Mouse (Mus musculus) heart, embryonic 14.5 days (tissue): ENCODE measurements around the gene Msgn1. TPM values are rescaled to one million over a fixed set of nuclear protein-coding genes. Genes with fewer than 3 reads are reported as not detected.

Experiments used
- ATAC-seq: fragments of 200-750 bp; cut with Nextera tagmentation; 2 replicates; pipeline ENCODE4 v1.8.0; 2017; ENCODE audit warnings: low read depth, moderate TSS enrichment; ENCODE audit not compliant: insufficient number of reproducible peaks, insufficient read depth, low FRiP score
- H3K27ac ChIP-seq, 2 experiments: fragments of 200-500 bp in 1 of 2; fragments of 300-500 bp in 1 of 2; sonication (generic) in 1 of 2; replicated peaks in 1 of 2; 2 replicates each; pipeline ENCODE4 v1.5.1; 2012 to 2014; ENCODE audit warnings: low read depth in 2 of 2, low read length in 2 of 2, control low read depth in 1 of 2, mild to moderate bottlenecking in 1 of 2, mixed read lengths in 1 of 2; ENCODE audit not compliant: control insufficient read depth in 1 of 2, insufficient read depth in 1 of 2
- H3K27me3 ChIP-seq: fragments of 300-500 bp; sonication (generic); 2 replicates; pipeline ENCODE4 v1.6.1; 2014; ENCODE audit warnings: mild to moderate bottlenecking, low read length, control low read depth; ENCODE audit not compliant: control insufficient read depth, insufficient read depth
- H3K36me3 ChIP-seq: fragments of 300-500 bp; sonication (generic); 2 replicates; pipeline ENCODE4 v1.6.1; 2014; ENCODE audit warnings: mild to moderate bottlenecking, control low read depth, low read length, mixed read lengths; ENCODE audit not compliant: control insufficient read depth, insufficient read depth
- H3K4me1 ChIP-seq, 2 experiments: fragments of 200-500 bp in 1 of 2; fragments of 300-500 bp in 1 of 2; sonication (generic) in 1 of 2; 2 replicates each; pipeline ENCODE4 v1.6.1; 2012 to 2014; ENCODE audit warnings: low read length in 2 of 2, control low read depth in 1 of 2, mixed read lengths in 1 of 2; ENCODE audit not compliant: control insufficient read depth in 2 of 2, insufficient read depth in 2 of 2
- H3K4me2 ChIP-seq: fragments of 300-500 bp; sonication (generic); 2 replicates; pipeline ENCODE4 v1.6.1; 2014; ENCODE audit warnings: mild to moderate bottlenecking, low read length
- H3K4me3 ChIP-seq, 2 experiments: fragments of 200-500 bp in 1 of 2; fragments of 300-500 bp in 1 of 2; sonication (generic) in 1 of 2; 2 replicates each; pipeline ENCODE4 v1.5.1; 2012 to 2014; ENCODE audit warnings: low read length in 2 of 2, mild to moderate bottlenecking in 2 of 2, control low read depth in 1 of 2, low read depth in 1 of 2, moderate library complexity in 1 of 2; ENCODE audit not compliant: control insufficient read depth in 1 of 2, insufficient read depth in 1 of 2
- H3K9ac ChIP-seq: fragments of 300-500 bp; sonication (generic); 2 replicates; pipeline ENCODE4 v1.6.1; 2014; ENCODE audit warnings: mild to moderate bottlenecking, low read length
- H3K9me3 ChIP-seq: fragments of 300-500 bp; sonication (generic); 2 replicates; pipeline ENCODE4 v1.6.1; 2016; ENCODE audit warnings: low read length, control low read depth; ENCODE audit not compliant: control insufficient read depth
- WGBS: fragments of 180-500 bp; shearing (Covaris S2); extraction: QIAGEN DNeasy Blood & Tissue Kit; methylation state at CpG from one replicate; pipeline ENCODE4 v1.1.7; 2014; 5-methylcytosine and 5-hydroxymethylcytosine counted together
- polyA plus RNA-seq: library from polyadenylated mRNA; unstranded; fragments of >200 nt; fragmentation: Nextera tagmentation; extraction: Ambion mirVana; gene quantifications from 2 replicates; pipeline ENCODE4 v1.2.1, GENCODE M21; 2014

Msgn1 gene
- polyA plus RNA-seq, 1 experiment from 2014 or later = 0.47 TPM

GRCm38 (mm10) chr12:11214776-11215175 lies 6.0 kb upstream of the Msgn1 start:
- Histone ChIP-seq H3K4me2 (no peak overlapping the region), H3K27ac (no peak overlapping the region), H3K4me3 (no peak overlapping the region), H3K36me3 (no peaks in the 10 kb centered on the region), H3K9me3 (no peaks in the 10 kb centered on the region), H3K9ac (no peak overlapping the region), H3K4me1 (no peaks in the 10 kb centered on the region), H3K27me3 (no peaks in the 10 kb centered on the region)
- no peak for ATAC-seq

GRCm38 (mm10) chr12:11212881-11213280 lies 4.1 kb upstream of the Msgn1 start:
- H3K27me3 ChIP-seq = no peaks in the 10 kb centered on the region
- no peak overlapping the region for H3K9ac ChIP-seq
- no peaks in the 10 kb centered on the region for H3K36me3 ChIP-seq
- no peak for ATAC-seq
- peaks cover 6 to 8% of the 10 kb centered on the region in 2 experiments; a peak in 1 of 4 replicates for H3K4me1 ChIP-seq
- H3K4me3 ChIP-seq = no peak overlapping the region
- no peaks in the 10 kb centered on the region for H3K9me3 ChIP-seq
- H3K4me2 ChIP-seq = no peak overlapping the region
- WGBS = 69% methylated on average over 1 of the region's 1 CpGs
- no peak overlapping the region for H3K27ac ChIP-seq

GRCm38 (mm10) chr12:11210361-11210760 lies 1.6 kb upstream of the Msgn1 start:
- H3K4me1 ChIP-seq = peaks cover 6 to 8% of the 10 kb centered on the region in 2 experiments; a peak in 1 of 4 replicates
- no peaks in the 10 kb centered on the region for H3K27me3 ChIP-seq
- no peaks in the 10 kb centered on the region for H3K36me3 ChIP-seq
- no peak overlapping the region for H3K4me3 ChIP-seq
- 75% methylated on average over 3 of the region's 3 CpGs for WGBS
- no peak overlapping the region for H3K4me2 ChIP-seq
- ATAC-seq = no peak
- H3K9ac ChIP-seq = no peak overlapping the region
- no peak overlapping the region for H3K27ac ChIP-seq
- no peaks in the 10 kb centered on the region for H3K9me3 ChIP-seq

GRCm38 (mm10) chr12:11209636-11210035 lies 864 bp upstream of the Msgn1 start:
- H3K9ac ChIP-seq = no peak overlapping the region

DNA sequence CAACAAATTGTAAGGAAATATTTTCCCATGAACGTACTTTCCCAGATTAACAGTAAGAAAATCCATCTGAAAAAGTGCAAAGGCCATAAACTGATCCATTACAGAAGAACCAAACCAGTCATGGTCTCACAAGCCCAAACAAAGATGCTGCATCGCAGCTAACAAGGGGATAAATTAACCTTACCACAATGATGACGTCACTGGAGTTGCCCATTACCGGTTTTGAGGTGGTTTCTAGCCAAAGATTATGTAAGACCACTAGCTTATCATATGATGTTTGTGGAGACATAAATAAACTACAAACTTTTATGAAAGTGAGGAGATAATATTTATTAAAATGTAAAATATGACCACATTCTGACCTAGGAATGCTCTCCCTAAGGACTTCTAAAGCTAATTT lies 2.5 kb downstream of the Msgn1 start:
- Histone ChIP-seq H3K4me2 (no peak overlapping the region), H3K27me3 (no peaks in the 10 kb centered on the region), H3K9ac (no peak overlapping the region), H3K27ac (no peak overlapping the region), H3K36me3 (no peaks in the 10 kb centered on the region), H3K4me3 (no peak overlapping the region), H3K4me1 (peaks cover 20 to 30% of the 10 kb centered on the region in 2 experiments), H3K9me3 (no peaks in the 10 kb centered on the region)
- ATAC-seq = no peak
- 86% methylated on average over 4 of the region's 4 CpGs for WGBS

More at GRCm38 (mm10) chr12:11209636-11210035, 864 bp upstream of the Msgn1 start:
- ATAC-seq = no peak
- Histone ChIP-seq H3K4me2 (no peak overlapping the region), H3K27me3 (no peaks in the 10 kb centered on the region), H3K4me3 (no peak overlapping the region), H3K27ac (no peak overlapping the region), H3K9me3 (no peaks in the 10 kb centered on the region), H3K36me3 (no peaks in the 10 kb centered on the region), H3K4me1 (peaks cover 7 to 14% of the 10 kb centered on the region in 2 experiments; a peak in 3 of 4 replicates)
- WGBS = 76% methylated on average over 5 of the region's 5 CpGs

GRCm38 (mm10) chr12:11203694-11204665 lies 4.8 kb downstream of the Msgn1 start:
- peak; percentile 90 for ATAC-seq
- Histone ChIP-seq H3K9ac (peak overlapping the region; percentile 58; the same call in 1 of the 2 replicates), H3K27ac (peak overlapping the region; percentile 88 to 92), H3K36me3 (no peaks in the 10 kb centered on the region), H3K27me3 (no peaks in the 10 kb centered on the region), H3K4me3 (peak overlapping the region; percentile 1 to 9; a peak in 2 of 4 replicates), H3K9me3 (no peaks in the 10 kb centered on the region), H3K4me1 (peaks cover 20 to 30% of the 10 kb centered on the region in 2 experiments), H3K4me2 (peak overlapping the region; percentile 59)
- WGBS = 23% methylated on average over 18 of the region's 18 CpGs

- Histone ChIP-seq H3K4me2 (no peak overlapping the region), H3K36me3 (no peaks in the 10 kb centered on the region), H3K9ac (no peak overlapping the region), H3K27ac (no peak overlapping the region), H3K9me3 (no peaks in the 10 kb centered on the region), H3K4me1 (peaks cover 13 to 22% of the 10 kb centered on the region in 2 experiments), H3K4me3 (no peak overlapping the region), H3K27me3 (no peaks in the 10 kb centered on the region)
- no peak for ATAC-seq
- 88% methylated on average over 8 of the region's 8 CpGs for WGBS
Measured at GRCm38 (mm10) chr12:11202476-11202875, 6.3 kb downstream of the Msgn1 start.
